Mouse (Mus musculus) midbrain, postnatal 0 days (tissue): ENCODE data around the gene Gm4553. TPM values are rescaled to one million over a fixed set of nuclear protein-coding genes. Genes with fewer than 3 reads are reported as not detected.
"Not testable (repeated sequence)": the region's sequence is repeated elsewhere in the genome, so short reads cannot be mapped to it uniquely, and the experiment has no call there.

Experiments
- ATAC-seq: fragments of 200-750 bp; cut with Nextera tagmentation; 2 replicates; pipeline ENCODE4 v1.8.0; 2017; ENCODE audit warnings: moderate number of reproducible peaks, mild to moderate bottlenecking, moderate TSS enrichment, moderate library complexity; ENCODE audit not compliant: low FRiP score
- DNase-seq: peaks from one replicate; pipeline ENCODE4 v3.0.0-alpha.2; 2015; ENCODE audit warnings: low spot score
- H3K27ac ChIP-seq: fragments of 300-500 bp; sonication (generic); 2 replicates; pipeline ENCODE4 v1.5.1; 2014; ENCODE audit warnings: low read depth, mild to moderate bottlenecking, low read length, mixed read lengths
- H3K27me3 ChIP-seq: fragments of 300-500 bp; sonication (generic); 2 replicates; pipeline ENCODE4 v1.6.1; 2014; ENCODE audit warnings: low read length, control low read depth, mixed read lengths; ENCODE audit not compliant: insufficient read depth
- H3K36me3 ChIP-seq: fragments of 300-500 bp; sonication (generic); 2 replicates; pipeline ENCODE4 v1.6.1; 2014; ENCODE audit warnings: low read length, control low read depth, mixed read lengths; ENCODE audit not compliant: insufficient read depth
- H3K4me1 ChIP-seq: fragments of 300-500 bp; sonication (generic); 2 replicates; pipeline ENCODE4 v1.6.1; 2014; ENCODE audit warnings: mild to moderate bottlenecking, control low read depth, antibody characterized with exemption, low read length, mixed read lengths; ENCODE audit not compliant: insufficient read depth
- H3K4me2 ChIP-seq: fragments of 300-500 bp; sonication (generic); 2 replicates; pipeline ENCODE4 v1.6.1; 2014; ENCODE audit warnings: low read depth, mild to moderate bottlenecking, low read length, mixed read lengths; ENCODE audit not compliant: poor library complexity, severe bottlenecking
- H3K4me3 ChIP-seq: fragments of 300-500 bp; sonication (generic); 2 replicates; pipeline ENCODE4 v1.5.1; 2014; ENCODE audit warnings: low read depth, mild to moderate bottlenecking, low read length, moderate library complexity
- H3K9ac ChIP-seq: fragments of 300-500 bp; sonication (generic); replicated peaks from 2 replicates; pipeline ENCODE4 v1.6.1; 2014; ENCODE audit warnings: mild to moderate bottlenecking, low read length, moderate library complexity, mixed read lengths; ENCODE audit not compliant: poor library complexity, severe bottlenecking
- H3K9me3 ChIP-seq: fragments of 300-500 bp; sonication (generic); 2 replicates; pipeline ENCODE4 v1.6.1; 2016; ENCODE audit warnings: low read length, control low read depth
- CTCF ChIP-seq: IDR thresholded peaks from 2 replicates; pipeline ENCODE4 v1.5.1; 2016; ENCODE audit warnings: antibody characterized with exemption, mild to moderate bottlenecking
- WGBS: fragments of 180-500 bp; shearing (Covaris S2); extraction: QIAGEN DNeasy Blood & Tissue Kit; methylation state at CpG from one replicate; pipeline ENCODE4 v1.1.7; 2014; 5-methylcytosine and 5-hydroxymethylcytosine counted together
- polyA plus RNA-seq: library from polyadenylated mRNA; unstranded; fragments of >200 nt; fragmentation: Nextera tagmentation; extraction: Ambion mirVana; gene quantifications from 2 replicates; pipeline ENCODE4 v1.2.1, GENCODE M21; 2015
- total RNA-seq: library from RNA; depleted of rRNA; stranded (reverse); fragments of >200 nt; gene quantifications from 2 replicates; pipeline ENCODE4 v1.2.3, GENCODE M21; 2014

Gm4553 gene
- total and polyA plus RNA-seq, 2 experiments from 2014 or later: not detected

DNA sequence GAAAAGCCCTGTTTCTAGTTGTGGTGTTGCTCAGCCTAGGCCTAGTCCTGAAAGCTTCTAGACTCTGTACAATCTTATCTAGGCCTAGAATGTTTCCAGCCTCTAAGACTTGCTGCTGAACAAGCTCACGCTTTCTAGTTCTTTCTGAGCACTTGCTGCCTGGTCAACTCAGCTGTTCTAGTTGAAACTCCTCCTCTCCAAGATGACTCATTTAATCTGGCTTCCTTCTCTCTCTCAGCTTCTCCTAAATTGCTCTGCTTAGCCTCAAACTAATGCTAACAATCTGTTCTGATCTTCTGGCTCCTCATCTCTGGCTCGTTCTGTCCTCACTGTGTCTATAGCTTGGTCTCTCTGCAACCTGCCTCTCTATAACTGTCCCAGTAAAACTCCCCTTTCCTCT is 33.2 kb upstream of the Gm4553 start:
- no peak for ATAC-seq
- Histone ChIP-seq H3K4me3 (no peak overlapping the region), H3K4me1 (no peaks in the 10 kb centered on the region), H3K36me3 (no peaks in the 10 kb centered on the region), H3K4me2 (no peak overlapping the region), H3K9me3 (no peaks in the 10 kb centered on the region), H3K9ac (no peak overlapping the region), H3K27me3 (no peaks in the 10 kb centered on the region), H3K27ac (no peak overlapping the region)
- WGBS: 98% methylated on average over 2 of the region's 2 CpGs
- TF ChIP-seq CTCF: no peak
- no peak for DNase-seq

- no peak within 1 kb of the TSS for H3K9ac ChIP-seq
- 39% methylated on average over 2 of the region's 2 CpGs for WGBS
- no peak for TF ChIP-seq CTCF
- DNase-seq (no peak), ATAC-seq (no peak)
- H3K4me3 ChIP-seq: no peak within 1 kb of the TSS
- H3K4me2 ChIP-seq: no peak within 1 kb of the TSS
- no peaks in the 10 kb centered on the region for H3K9me3 ChIP-seq
- no peaks in the 10 kb centered on the region for H3K27me3 ChIP-seq
- H3K36me3 ChIP-seq: no peaks in the 10 kb centered on the region
- H3K27ac ChIP-seq: no peak within 1 kb of the TSS
- H3K4me1 ChIP-seq: no peaks in the 10 kb centered on the region
Measured at GRCm38 (mm10) chr7:142190289-142190688, 24.8 kb upstream of the Gm4553 start, which contains the start of gene Gm10153. Gm10153 (minus strand) TSS chr7:142190389.

GRCm38 (mm10) chr7:142188156-142188555 is 22.6 kb upstream of the Gm4553 start:
- Histone ChIP-seq H3K9ac (no peak overlapping the region), H3K4me1 (no peaks in the 10 kb centered on the region), H3K4me2 (no peak overlapping the region), H3K27me3 (no peaks in the 10 kb centered on the region), H3K9me3 (no peaks in the 10 kb centered on the region), H3K27ac (no peak overlapping the region), H3K4me3 (no peak overlapping the region), H3K36me3 (no peaks in the 10 kb centered on the region)
- DNase-seq (no peak), ATAC-seq (no peak)
- TF ChIP-seq CTCF: no peak
- 65% methylated on average over 2 of the region's 2 CpGs for WGBS

DNA sequence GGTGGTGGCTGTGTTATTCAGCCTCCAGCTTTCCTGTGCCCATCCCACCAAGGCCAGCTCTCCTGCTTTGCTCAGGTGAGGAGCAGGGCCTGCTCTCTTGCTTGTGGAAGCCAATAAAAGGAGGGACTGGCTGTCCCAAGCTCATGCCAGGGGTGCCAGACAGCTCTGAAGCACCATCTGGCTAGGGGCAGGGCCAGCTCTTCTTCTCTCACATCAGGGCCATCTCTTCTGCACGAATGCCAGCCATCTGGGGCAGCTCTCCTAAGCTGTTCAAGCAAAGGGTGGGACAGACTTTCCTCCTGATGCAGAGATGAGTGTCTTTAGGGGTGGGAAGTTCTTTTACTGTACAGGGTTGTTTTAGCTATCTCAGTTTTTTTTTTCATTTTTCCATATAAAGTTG is 15.5 kb upstream of the Gm4553 start:
- no peaks in the 10 kb centered on the region for H3K36me3 ChIP-seq
- no peak overlapping the region for H3K9ac ChIP-seq
- H3K9me3 ChIP-seq: no peaks in the 10 kb centered on the region
- DNase-seq (peak; percentile 47), ATAC-seq (no peak)
- H3K27me3 ChIP-seq: no peaks in the 10 kb centered on the region
- WGBS: 75% methylated on average over 1 of the region's 1 CpGs
- no peak overlapping the region for H3K4me3 ChIP-seq
- H3K4me1 ChIP-seq: no peaks in the 10 kb centered on the region
- no peak for TF ChIP-seq CTCF
- no peak overlapping the region for H3K4me2 ChIP-seq
- H3K27ac ChIP-seq: no peak overlapping the region

GRCm38 (mm10) chr7:142178685-142179084 is 13.1 kb upstream of the Gm4553 start:
- no peak for ATAC-seq
- WGBS: 64% methylated on average over 1 of the region's 1 CpGs
- no peak for DNase-seq
- Histone ChIP-seq H3K27me3 (no peaks in the 10 kb centered on the region), H3K4me1 (no peaks in the 10 kb centered on the region), H3K4me3 (no peak overlapping the region), H3K36me3 (no peaks in the 10 kb centered on the region), H3K4me2 (no peak overlapping the region), H3K9ac (no peak overlapping the region), H3K27ac (no peak overlapping the region), H3K9me3 (no peaks in the 10 kb centered on the region)
- TF ChIP-seq CTCF: no peak

- H3K27me3 ChIP-seq: not testable (repeated sequence)
Measured at GRCm38 (mm10) chr7:142175905-142176304, 10.4 kb upstream of the Gm4553 start, which contains the start of gene Krtap5-2. Krtap5-2 (minus strand) TSS chr7:142176005.

More at GRCm38 (mm10) chr7:142175905-142176304, 10.4 kb upstream of the Gm4553 start, which contains the start of gene Krtap5-2:
- not testable (repeated sequence) for ATAC-seq, H3K9ac ChIP-seq, H3K27ac ChIP-seq, H3K36me3 ChIP-seq, H3K4me2 ChIP-seq, H3K4me3 ChIP-seq, DNase-seq, H3K9me3 ChIP-seq, H3K4me1 ChIP-seq
